Mouse (Mus musculus): Measurements from ENCODE around the gene Pofut1. TPM values are rescaled to one million over a fixed set of nuclear protein-coding genes. Genes with fewer than 3 reads are reported as not detected.
A peak's percentile ranks its signal among the peaks of the same experiment; 100 is the strongest.

Pofut1 gene
- polyA plus RNA-seq, 1 experiment from 2014 or later = 6.6 TPM

GRCm38 (mm10) chr2:153211451-153211850 is 29.9 kb upstream of the Pofut1 start:
- H3K4me2 ChIP-seq (ENCODE audit: low read length) = no peak overlapping the region
- H3K4me3 ChIP-seq (ENCODE audit: control insufficient read depth in 1 of 2, insufficient read depth in 1 of 2, low read depth in 1 of 2, low read length in 2 of 2) = no peak overlapping the region
- WGBS = 92% methylated on average over 5 of the region's 5 CpGs
- H3K9me3 ChIP-seq (ENCODE audit: control insufficient read depth, low read length) = no peaks in the 10 kb centered on the region
- ATAC-seq (ENCODE audit: insufficient number of reproducible peaks, insufficient read depth, low FRiP score, low read depth) = no peak
- no peak overlapping the region for H3K27ac ChIP-seq (replicated peaks in 1 of 2; ENCODE audit: control insufficient read depth in 1 of 2, insufficient read depth in 1 of 2, low read depth in 2 of 2, low read length in 2 of 2)
- no peak overlapping the region for H3K9ac ChIP-seq (ENCODE audit: low read length)
- H3K36me3 ChIP-seq (ENCODE audit: control insufficient read depth, insufficient read depth, low read length) = peaks cover 43% of the 10 kb centered on the region
- no peaks in the 10 kb centered on the region for H3K27me3 ChIP-seq (ENCODE audit: control insufficient read depth, insufficient read depth, low read length)
- H3K4me1 ChIP-seq (ENCODE audit: control insufficient read depth in 2 of 2, insufficient read depth in 2 of 2, low read length in 2 of 2) = peaks cover 8 to 12% of the 10 kb centered on the region in 2 experiments; a peak in 3 of 4 replicates

DNA sequence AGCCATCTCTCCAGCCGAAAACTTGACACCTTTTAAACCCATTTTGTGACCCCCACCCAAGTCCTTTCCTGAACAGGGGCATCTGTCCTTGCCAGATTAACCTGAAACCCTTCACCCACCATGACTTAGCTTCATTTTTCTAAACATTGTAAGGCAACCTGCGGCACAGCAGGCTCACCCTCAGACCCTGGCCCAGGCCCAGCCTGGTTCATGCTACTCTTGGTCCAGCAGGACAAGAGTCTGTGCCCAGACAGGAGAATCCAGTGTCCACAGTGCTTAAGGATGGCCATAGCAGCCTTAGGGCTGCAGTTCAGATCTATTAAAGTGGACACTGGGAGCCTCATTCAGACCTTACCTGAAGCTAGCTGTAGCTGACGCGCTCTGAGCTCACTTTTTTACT is 28.0 kb upstream of the Pofut1 start:
- no peak overlapping the region for H3K4me3 ChIP-seq (ENCODE audit: control insufficient read depth in 1 of 2, insufficient read depth in 1 of 2, low read depth in 1 of 2, low read length in 2 of 2)
- no peak for ATAC-seq (ENCODE audit: insufficient number of reproducible peaks, insufficient read depth, low FRiP score, low read depth)
- no peak overlapping the region for H3K9ac ChIP-seq (ENCODE audit: low read length)
- peaks cover 24% of the 10 kb centered on the region for H3K36me3 ChIP-seq (ENCODE audit: control insufficient read depth, insufficient read depth, low read length)
- 89% methylated on average over 4 of the region's 4 CpGs for whole genome bisulfite sequencing
- H3K4me1 ChIP-seq (ENCODE audit: control insufficient read depth in 2 of 2, insufficient read depth in 2 of 2, low read length in 2 of 2) = peaks cover 11 to 12% of the 10 kb centered on the region in 2 experiments
- no peak overlapping the region for H3K4me2 ChIP-seq (ENCODE audit: low read length)
- no peaks in the 10 kb centered on the region for H3K9me3 ChIP-seq (ENCODE audit: control insufficient read depth, low read length)
- no peaks in the 10 kb centered on the region for H3K27me3 ChIP-seq (ENCODE audit: control insufficient read depth, insufficient read depth, low read length)
- H3K27ac ChIP-seq (replicated peaks in 1 of 2; ENCODE audit: control insufficient read depth in 1 of 2, insufficient read depth in 1 of 2, low read depth in 2 of 2, low read length in 2 of 2) = no peak overlapping the region

DNA sequence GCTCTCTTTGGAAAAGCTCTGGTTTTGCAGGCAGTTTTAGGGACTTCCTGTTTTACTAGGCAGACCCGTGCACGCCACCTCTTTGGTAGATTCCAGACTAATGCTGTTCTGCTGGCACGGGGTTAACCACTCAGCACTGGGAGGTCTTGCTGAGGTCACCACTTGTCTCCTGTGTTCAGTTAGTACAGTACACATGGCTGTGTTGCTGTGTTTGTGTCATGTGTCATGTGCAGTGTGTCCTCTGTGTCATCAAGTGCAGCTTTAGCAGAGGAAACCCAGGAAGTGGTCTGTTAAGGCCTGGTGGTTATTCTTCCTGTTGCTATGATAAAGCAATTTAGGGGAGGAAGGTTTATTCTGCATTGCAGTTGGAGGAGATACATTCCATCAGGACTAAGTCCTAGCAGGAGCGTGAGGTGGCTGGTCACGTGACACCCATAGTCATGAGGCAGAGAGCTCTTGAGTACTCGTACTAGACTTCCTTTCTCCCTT is 26.5 kb upstream of the Pofut1 start:
- WGBS = 33% methylated on average over 6 of the region's 6 CpGs
- H3K4me1 ChIP-seq (ENCODE audit: control insufficient read depth in 2 of 2, insufficient read depth in 2 of 2, low read length in 2 of 2) = peaks cover 12% of the 10 kb centered on the region in 2 experiments
- no peak overlapping the region for H3K4me2 ChIP-seq (ENCODE audit: low read length)
- peaks cover 10% of the 10 kb centered on the region for H3K36me3 ChIP-seq (ENCODE audit: control insufficient read depth, insufficient read depth, low read length)
- peak overlapping the region; percentile 8 to 33; a peak in 2 of 4 replicates for H3K27ac ChIP-seq (replicated peaks in 1 of 2; ENCODE audit: control insufficient read depth in 1 of 2, insufficient read depth in 1 of 2, low read depth in 2 of 2, low read length in 2 of 2)
- no peak; the same call in 1 of the 2 replicates for ATAC-seq (ENCODE audit: insufficient number of reproducible peaks, insufficient read depth, low FRiP score, low read depth)
- no peak overlapping the region for H3K9ac ChIP-seq (ENCODE audit: low read length)
- no peaks in the 10 kb centered on the region for H3K9me3 ChIP-seq (ENCODE audit: control insufficient read depth, low read length)
- H3K4me3 ChIP-seq (ENCODE audit: control insufficient read depth in 1 of 2, insufficient read depth in 1 of 2, low read depth in 1 of 2, low read length in 2 of 2) = no peak overlapping the region
- no peaks in the 10 kb centered on the region for H3K27me3 ChIP-seq (ENCODE audit: control insufficient read depth, insufficient read depth, low read length)

- H3K36me3 ChIP-seq (ENCODE audit: control insufficient read depth, insufficient read depth, low read length) = peaks cover 4% of the 10 kb centered on the region; the same call in 1 of the 2 replicates
- peaks cover 12% of the 10 kb centered on the region in 2 experiments for H3K4me1 ChIP-seq (ENCODE audit: control insufficient read depth in 2 of 2, insufficient read depth in 2 of 2, low read length in 2 of 2)
- WGBS = 70% methylated on average over 4 of the region's 4 CpGs
- no peak for ATAC-seq (ENCODE audit: insufficient number of reproducible peaks, insufficient read depth, low FRiP score, low read depth)
- H3K27me3 ChIP-seq (ENCODE audit: control insufficient read depth, insufficient read depth, low read length) = no peaks in the 10 kb centered on the region
- H3K9me3 ChIP-seq (ENCODE audit: control insufficient read depth, low read length) = no peaks in the 10 kb centered on the region
- no peak overlapping the region for H3K4me3 ChIP-seq (ENCODE audit: control insufficient read depth in 1 of 2, insufficient read depth in 1 of 2, low read depth in 1 of 2, low read length in 2 of 2)
- no peak overlapping the region for H3K4me2 ChIP-seq (ENCODE audit: low read length)
- no peak overlapping the region for H3K27ac ChIP-seq (replicated peaks in 1 of 2; ENCODE audit: control insufficient read depth in 1 of 2, insufficient read depth in 1 of 2, low read depth in 2 of 2, low read length in 2 of 2)
- no peak overlapping the region for H3K9ac ChIP-seq (ENCODE audit: low read length)
Observed at GRCm38 (mm10) chr2:153215421-153215820, 25.9 kb upstream of the Pofut1 start.

DNA sequence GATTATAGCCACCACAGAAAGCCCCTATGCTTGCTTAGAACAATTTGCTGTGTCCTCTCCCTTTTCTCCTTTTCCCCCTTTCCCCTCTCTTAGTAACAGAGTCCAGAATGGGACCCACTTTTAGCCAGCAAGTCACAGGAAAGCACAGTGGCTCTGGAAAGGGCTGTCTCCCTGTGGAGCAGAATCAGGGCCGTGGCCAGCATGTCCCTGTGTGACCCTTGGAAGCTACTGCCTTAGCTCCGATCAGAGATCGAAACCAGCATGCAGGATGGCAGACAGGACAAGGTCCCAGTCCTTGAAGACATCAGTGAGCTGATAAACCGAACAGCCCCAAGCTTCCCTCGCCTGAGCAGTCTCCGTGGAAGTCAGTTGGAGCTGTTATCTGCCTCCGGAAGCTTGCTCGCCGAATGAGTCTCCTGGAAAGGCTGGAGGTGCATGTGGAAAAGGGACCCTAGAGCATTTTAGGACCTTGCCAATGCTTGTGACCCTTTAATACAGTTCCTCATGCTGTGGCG is 23.4 kb upstream of the Pofut1 start:
- Histone ChIP-seq H3K27ac (replicated peaks in 1 of 2; ENCODE audit: control insufficient read depth in 1 of 2, insufficient read depth in 1 of 2, low read depth in 2 of 2, low read length in 2 of 2) (no peak overlapping the region), H3K4me3 (ENCODE audit: control insufficient read depth in 1 of 2, insufficient read depth in 1 of 2, low read depth in 1 of 2, low read length in 2 of 2) (no peak overlapping the region), H3K36me3 (ENCODE audit: control insufficient read depth, insufficient read depth, low read length) (no peaks in the 10 kb centered on the region), H3K9me3 (ENCODE audit: control insufficient read depth, low read length) (no peaks in the 10 kb centered on the region), H3K4me2 (ENCODE audit: low read length) (no peak overlapping the region), H3K4me1 (ENCODE audit: control insufficient read depth in 2 of 2, insufficient read depth in 2 of 2, low read length in 2 of 2) (peaks cover 12% of the 10 kb centered on the region in 2 experiments), H3K27me3 (ENCODE audit: control insufficient read depth, insufficient read depth, low read length) (no peaks in the 10 kb centered on the region), H3K9ac (ENCODE audit: low read length) (no peak overlapping the region)
- WGBS = 37% methylated on average over 10 of the region's 10 CpGs
- ATAC-seq (ENCODE audit: insufficient number of reproducible peaks, insufficient read depth, low FRiP score, low read depth) = no peak

DNA sequence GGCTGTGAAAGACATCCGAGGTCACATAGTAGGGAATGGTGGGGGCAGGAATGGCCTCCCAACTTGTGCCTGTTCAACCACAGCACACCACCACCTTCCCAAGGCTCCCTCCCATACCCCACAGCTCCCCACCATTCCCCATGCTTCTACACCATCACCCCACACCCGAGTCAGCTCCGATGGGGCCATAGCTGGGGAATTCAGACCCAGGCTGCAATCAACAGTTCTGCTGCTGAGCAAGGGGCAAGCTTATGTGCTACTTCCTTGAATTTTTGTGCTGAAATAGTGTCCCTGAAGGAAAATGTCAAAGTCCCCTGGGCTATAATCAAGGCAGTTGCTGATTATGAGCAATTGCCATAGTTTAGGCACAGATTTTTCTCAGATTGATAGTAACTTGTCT is 22.8 kb upstream of the Pofut1 start:
- no peak overlapping the region for H3K9ac ChIP-seq (ENCODE audit: low read length)
- H3K27ac ChIP-seq (replicated peaks in 1 of 2; ENCODE audit: control insufficient read depth in 1 of 2, insufficient read depth in 1 of 2, low read depth in 2 of 2, low read length in 2 of 2) = no peak overlapping the region
- no peak for ATAC-seq (ENCODE audit: insufficient number of reproducible peaks, insufficient read depth, low FRiP score, low read depth)
- H3K4me3 ChIP-seq (ENCODE audit: control insufficient read depth in 1 of 2, insufficient read depth in 1 of 2, low read depth in 1 of 2, low read length in 2 of 2) = no peak overlapping the region
- WGBS = 57% methylated on average over 3 of the region's 3 CpGs
- no peaks in the 10 kb centered on the region for H3K27me3 ChIP-seq (ENCODE audit: control insufficient read depth, insufficient read depth, low read length)
- peaks cover 12% of the 10 kb centered on the region in 2 experiments for H3K4me1 ChIP-seq (ENCODE audit: control insufficient read depth in 2 of 2, insufficient read depth in 2 of 2, low read length in 2 of 2)
- H3K4me2 ChIP-seq (ENCODE audit: low read length) = no peak overlapping the region
- H3K9me3 ChIP-seq (ENCODE audit: control insufficient read depth, low read length) = no peaks in the 10 kb centered on the region
- H3K36me3 ChIP-seq (ENCODE audit: control insufficient read depth, insufficient read depth, low read length) = no peaks in the 10 kb centered on the region

GRCm38 (mm10) chr2:153221620-153222019 is 19.7 kb upstream of the Pofut1 start:
- no peak overlapping the region for H3K9ac ChIP-seq (ENCODE audit: low read length)
- H3K4me2 ChIP-seq (ENCODE audit: low read length) = no peak overlapping the region
- no peaks in the 10 kb centered on the region for H3K36me3 ChIP-seq (ENCODE audit: control insufficient read depth, insufficient read depth, low read length)
- H3K4me3 ChIP-seq (ENCODE audit: control insufficient read depth in 1 of 2, insufficient read depth in 1 of 2, low read depth in 1 of 2, low read length in 2 of 2) = no peak overlapping the region
- no peaks in the 10 kb centered on the region for H3K27me3 ChIP-seq (ENCODE audit: control insufficient read depth, insufficient read depth, low read length)
- no peaks in the 10 kb centered on the region for H3K9me3 ChIP-seq (ENCODE audit: control insufficient read depth, low read length)
- H3K27ac ChIP-seq (replicated peaks in 1 of 2; ENCODE audit: control insufficient read depth in 1 of 2, insufficient read depth in 1 of 2, low read depth in 2 of 2, low read length in 2 of 2) = no peak overlapping the region
- ATAC-seq (ENCODE audit: insufficient number of reproducible peaks, insufficient read depth, low FRiP score, low read depth) = no peak
- peaks cover 7 to 11% of the 10 kb centered on the region in 2 experiments; a peak in 3 of 4 replicates for H3K4me1 ChIP-seq (ENCODE audit: control insufficient read depth in 2 of 2, insufficient read depth in 2 of 2, low read length in 2 of 2)
- WGBS = 35% methylated on average over 4 of the region's 4 CpGs

- no peak overlapping the region for H3K4me3 ChIP-seq (ENCODE audit: control insufficient read depth in 1 of 2, insufficient read depth in 1 of 2, low read depth in 1 of 2, low read length in 2 of 2)
- H3K27me3 ChIP-seq (ENCODE audit: control insufficient read depth, insufficient read depth, low read length) = no peaks in the 10 kb centered on the region
- H3K27ac ChIP-seq (replicated peaks in 1 of 2; ENCODE audit: control insufficient read depth in 1 of 2, insufficient read depth in 1 of 2, low read depth in 2 of 2, low read length in 2 of 2) = no peak overlapping the region
- peaks cover 7 to 11% of the 10 kb centered on the region in 2 experiments; a peak in 3 of 4 replicates for H3K4me1 ChIP-seq (ENCODE audit: control insufficient read depth in 2 of 2, insufficient read depth in 2 of 2, low read length in 2 of 2)
- H3K36me3 ChIP-seq (ENCODE audit: control insufficient read depth, insufficient read depth, low read length) = peaks cover under 1% of the 10 kb centered on the region; the same call in 1 of the 2 replicates
- H3K9ac ChIP-seq (ENCODE audit: low read length) = no peak overlapping the region
- ATAC-seq (ENCODE audit: insufficient number of reproducible peaks, insufficient read depth, low FRiP score, low read depth) = no peak
- H3K9me3 ChIP-seq (ENCODE audit: control insufficient read depth, low read length) = no peaks in the 10 kb centered on the region
- no peak overlapping the region for H3K4me2 ChIP-seq (ENCODE audit: low read length)
Observed at GRCm38 (mm10) chr2:153222130-153222529, 19.2 kb upstream of the Pofut1 start.
